Mouse (Mus musculus): Measurements from ENCODE around the gene Clec18a.
"Not testable (repeated sequence)": the region's sequence is repeated elsewhere in the genome, so short reads cannot be mapped to it uniquely, and the experiment has no call there.

Clec18a gene

DNA sequence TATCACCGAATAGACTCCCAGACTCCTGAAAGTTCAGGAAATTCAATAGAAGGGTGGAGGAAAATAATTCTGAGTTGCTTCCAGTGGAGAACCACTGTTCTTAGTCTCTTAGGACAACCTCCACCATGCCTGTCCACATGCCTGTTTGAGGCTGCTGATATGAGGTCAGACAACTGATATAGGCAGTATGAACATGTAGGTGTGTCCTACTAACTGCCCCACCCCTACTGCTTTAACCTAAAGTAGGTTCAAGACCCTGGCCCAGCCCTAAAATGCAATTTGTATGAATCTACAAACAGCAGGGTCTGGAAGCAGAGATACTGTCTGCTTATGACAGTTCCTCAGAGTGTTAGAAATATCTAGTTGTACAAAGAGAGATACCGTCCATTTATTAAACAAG, 36.6 kb downstream of the Clec18a start:
- peak; percentile 39 for DNase-seq

DNA sequence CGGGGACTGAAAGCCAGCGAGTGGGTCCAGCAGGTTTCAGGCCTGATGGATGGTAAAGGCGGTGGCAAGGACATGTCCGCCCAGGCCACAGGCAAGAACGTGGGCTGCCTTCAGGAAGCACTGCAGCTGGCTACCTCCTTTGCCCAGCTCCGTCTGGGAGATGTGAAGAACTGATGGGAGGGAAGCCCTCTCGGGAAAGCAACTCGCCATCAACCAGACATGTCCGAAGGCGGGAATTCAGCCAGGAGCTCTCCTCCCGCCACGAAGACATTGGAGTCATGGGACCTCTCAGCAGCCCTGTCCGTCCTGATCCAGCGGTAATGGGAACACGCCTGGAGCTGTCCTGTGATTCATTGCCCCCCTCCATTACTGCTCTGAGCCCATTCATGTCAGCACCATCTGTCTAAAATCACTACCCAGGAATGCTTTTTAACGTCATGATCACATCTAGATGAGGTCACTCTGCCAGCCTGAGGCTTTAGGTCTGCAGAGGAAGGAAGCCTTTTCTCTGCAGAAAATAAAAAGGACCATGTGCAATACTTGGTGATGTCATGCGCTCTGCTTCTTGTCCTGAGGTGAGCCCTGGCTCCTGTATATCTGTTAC, 37.1 kb downstream of the Clec18a start:
- no peak for DNase-seq

DNA sequence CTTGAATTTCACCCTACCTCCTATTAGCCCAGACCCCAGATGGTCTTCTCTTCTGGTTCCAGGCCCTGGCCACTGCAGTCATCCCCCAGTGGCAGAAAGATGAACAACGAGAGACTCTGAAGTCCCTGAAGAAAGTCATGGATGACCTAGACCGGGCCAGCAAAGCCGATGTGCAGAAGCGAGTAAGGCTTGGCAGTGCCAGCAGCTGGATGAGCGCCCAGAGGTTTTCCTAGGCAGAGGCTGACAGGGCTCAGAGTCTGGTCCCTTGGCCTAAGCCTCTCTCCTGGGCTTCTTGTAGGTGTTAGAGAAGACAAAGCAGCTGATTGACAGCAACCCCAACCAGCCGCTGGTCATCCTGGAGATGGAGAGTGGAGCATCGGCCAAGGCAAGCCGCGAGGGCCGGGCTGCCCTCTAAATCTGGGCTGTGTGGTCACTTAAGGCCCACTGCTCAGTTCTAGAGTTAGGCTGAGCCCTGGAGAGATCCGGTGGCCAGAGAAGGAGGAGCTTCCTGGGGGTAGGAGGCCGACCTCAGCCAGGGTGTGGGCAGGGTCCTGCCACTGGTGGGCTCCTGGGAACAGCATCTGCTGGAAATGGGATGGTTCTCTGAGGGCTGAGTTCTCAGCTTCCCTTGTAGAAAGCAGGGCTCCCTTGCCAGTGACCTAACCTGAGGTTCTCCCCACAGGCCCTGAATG, 38.3 kb downstream of the Clec18a start:
- no peak for DNase-seq

DNA sequence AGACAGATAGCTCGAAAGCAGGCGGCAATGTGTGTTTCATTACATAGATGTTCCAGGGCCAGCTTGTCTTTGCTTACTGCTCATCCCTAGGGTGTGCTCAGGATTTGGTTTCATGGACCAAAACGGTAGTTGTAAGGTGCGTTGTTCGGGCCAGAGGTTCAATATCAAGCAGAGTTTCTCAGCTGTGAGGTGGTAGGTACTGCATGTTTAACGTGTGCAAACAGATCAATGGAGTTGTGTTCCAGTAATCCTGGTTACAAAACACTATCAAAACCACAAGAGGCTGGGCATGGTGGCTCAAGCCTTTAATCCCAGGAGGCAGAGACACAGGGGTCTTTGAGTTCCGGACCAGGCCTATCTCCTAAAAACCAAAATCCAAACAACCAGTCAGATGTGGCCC, 43.1 kb downstream of the Clec18a start:
- DNase-seq: no peak

DNA sequence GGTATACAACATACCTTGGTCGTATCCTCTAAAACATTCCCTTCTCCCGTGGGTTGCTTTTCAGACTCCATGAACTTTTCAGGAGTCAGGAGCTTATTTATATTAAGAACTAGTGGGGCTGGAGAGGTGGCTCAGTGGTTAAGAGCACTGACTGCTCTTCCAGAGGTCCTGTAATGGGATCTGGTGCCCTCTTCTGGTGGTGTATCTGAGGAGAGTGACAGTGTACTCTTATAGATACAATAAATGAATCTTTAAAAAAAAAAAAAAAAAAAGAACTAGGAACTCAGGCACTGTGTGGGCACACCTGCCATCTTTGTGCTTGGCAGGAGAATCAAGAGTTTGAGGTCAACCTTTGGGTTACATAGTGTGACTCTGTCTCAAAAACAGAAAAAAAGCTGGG, 43.5 kb downstream of the Clec18a start:
- DNase-seq: no peak

DNA sequence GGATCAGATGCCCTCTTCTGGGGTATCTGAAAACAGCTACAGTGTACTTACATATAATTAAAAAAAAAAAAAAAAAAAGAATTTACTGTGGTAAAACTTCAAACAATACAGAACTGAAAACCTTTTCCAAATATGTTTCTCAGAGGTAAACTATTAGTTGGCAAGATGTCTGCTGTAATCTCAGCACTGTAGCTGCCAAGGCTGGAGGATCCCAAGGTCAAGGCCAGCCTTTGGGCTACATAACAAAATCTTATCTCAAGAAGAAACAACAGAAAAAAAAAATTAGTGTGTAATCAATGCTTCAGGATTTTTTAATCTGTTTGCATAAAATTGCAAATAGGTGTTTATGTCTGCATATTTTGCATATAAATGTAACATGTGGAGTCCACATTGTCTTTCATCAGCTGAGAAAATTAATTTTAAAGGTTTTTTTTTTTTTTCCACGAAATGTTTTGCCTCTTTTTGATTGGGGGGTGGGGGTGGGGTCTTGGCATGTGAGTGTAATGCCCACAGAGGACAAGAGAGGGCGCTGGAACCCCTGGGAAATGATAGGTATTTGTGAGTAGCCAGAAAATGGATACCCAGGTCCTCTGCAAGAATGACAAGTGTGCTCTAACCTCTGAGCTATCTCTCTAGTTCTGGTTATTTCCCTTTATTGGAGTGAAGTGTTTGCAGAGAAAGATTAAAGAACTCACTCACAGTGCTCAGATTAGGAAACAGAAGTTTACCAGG, 48.1 kb downstream of the Clec18a start:
- DNase-seq: no peak

DNA sequence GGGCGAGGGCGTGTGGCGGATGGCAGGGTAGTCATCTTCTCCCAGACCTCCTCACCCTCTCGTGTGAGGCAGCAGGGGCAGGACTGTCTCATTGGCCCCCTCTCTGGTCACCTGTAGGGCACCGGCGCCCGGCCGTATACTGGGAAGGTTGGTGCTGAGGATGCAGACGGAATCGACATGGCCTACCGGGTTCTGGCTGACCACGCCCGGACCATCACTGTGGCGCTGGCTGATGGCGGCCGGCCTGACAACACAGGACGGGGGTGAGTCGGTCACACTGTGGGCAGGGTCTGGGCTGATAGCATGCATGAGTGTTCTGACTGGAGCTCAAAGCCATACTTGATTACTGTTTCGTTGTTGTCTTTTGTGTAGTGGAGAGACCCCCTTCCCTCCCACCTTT, 49.7 kb downstream of the Clec18a start:
- no peak for DNase-seq

DNA sequence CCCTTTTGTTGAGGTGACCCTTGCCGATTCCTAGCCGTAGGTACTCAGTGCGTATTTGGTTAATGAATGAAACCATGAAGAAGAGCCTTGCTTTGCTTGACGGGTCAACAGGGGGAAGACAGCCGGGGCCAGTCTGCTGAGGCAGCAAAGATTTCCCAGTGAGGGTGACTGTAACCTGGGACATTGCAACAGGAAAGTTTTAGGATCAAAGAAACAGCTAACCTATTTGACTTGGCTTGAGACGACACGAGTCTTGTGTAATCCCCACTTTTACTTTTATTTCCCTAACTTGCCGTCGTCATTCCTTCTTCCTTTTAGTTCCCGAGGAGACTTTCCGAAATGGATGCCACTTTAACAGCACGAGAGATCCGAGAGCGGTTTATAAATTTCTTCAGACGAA, 55.6 kb downstream of the Clec18a start:
- DNase-seq: no peak

DNA sequence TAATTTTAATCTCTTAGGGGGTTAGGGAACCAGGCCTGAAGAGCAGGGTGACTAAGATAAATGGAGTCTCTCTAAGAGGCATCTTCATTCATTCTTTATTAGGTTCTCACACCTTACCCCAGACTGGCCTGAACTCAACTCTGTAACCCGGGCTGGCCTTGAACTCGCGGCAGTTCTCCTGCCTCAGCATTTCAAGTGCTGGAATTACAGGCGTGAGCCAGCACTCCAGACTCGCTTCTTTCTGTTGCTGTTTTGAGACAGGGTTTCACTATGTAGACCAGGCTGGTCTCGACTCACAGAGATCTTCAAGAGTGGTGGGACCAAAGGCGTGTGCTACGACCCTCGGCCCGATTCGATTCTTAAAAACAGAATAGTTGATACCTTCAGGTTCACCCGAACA, 58.0 kb downstream of the Clec18a start:
- DNase-seq: peak; percentile 65

DNA sequence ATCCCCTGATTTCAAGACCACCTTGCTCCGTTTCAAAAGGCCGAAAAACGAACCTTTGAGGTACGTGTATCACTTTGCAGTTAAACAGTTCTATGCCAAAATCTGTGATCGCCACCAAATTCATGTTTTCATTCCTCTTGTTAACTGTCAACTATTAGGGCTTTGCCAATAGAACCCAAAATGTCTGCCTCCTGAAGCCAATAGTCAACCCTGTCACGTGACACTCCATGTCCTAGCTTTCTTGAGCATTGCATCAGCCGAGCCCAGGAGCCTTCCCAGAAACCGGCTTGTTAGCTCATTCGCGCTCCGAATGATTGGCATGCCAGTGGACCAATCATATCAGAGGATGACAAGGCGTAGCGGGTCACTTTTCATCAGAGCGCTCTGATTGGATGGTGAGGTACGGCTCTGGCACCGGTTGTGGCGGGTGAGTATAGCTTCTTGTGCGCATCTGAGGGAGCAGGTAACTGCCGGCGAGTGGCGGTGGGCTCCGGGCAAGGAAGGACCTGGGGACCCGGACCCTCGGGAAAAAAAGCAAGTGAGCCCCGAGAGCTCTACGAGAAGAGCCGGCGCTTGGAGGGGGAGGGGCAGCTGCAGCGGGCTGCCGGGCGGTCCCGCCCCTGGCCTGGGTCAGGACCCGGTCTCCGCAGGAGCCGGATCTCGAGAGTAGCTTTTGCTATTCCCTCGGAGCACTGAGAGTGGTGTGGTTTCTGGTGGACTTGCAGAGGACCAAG, 58.6 kb downstream of the Clec18a start:
- DNase-seq: peak; percentile 100

DNA sequence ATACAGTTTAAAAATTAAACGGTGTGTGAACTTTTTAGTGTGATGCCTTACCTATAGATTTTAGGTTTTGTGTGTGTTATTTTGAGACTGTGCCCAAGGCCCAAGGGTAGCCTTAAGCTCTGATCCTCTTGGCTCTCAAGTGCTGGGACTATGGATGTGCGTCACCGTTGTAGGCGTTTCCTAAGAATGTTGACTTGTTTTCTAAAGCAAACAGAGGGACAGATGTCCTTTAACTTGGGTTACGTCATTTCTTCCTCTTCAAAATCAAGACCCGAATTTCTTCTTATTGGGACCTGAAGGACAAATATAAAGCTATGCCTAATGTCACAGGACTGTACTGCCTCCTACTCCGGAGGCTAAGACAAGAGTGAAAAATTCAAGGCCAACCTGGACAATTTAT, 59.3 kb downstream of the Clec18a start, which contains the start of gene Aars:
Gene Aars, plus strand, starts transcription at position 229 of the 400 bp plus-strand sequence.
- DNase-seq: no peak

DNA sequence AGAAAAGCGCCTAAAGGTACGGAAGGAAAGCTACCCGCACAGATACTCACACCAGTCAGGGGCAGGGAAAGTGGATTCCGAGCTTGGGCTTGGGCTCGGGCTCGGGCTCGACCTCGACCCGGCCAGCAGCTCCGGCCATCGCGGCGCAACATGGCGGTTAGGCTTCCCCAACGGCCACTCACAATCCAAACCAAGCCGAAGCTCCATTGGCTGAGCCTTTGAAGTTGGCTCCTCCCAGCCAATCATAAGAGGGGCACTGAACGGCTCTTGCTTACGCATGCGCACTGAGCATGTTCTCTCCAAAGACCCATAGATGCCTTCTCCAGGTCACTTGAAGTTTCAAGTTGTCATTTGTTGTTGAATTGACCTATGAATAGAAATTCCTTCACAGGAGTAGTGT, 60.7 kb downstream of the Clec18a start, which contains the start of gene Ddx19b:
Gene Ddx19b, minus strand, starts transcription at position 180 of the 400 bp plus-strand sequence.
- DNase-seq: no peak

DNA sequence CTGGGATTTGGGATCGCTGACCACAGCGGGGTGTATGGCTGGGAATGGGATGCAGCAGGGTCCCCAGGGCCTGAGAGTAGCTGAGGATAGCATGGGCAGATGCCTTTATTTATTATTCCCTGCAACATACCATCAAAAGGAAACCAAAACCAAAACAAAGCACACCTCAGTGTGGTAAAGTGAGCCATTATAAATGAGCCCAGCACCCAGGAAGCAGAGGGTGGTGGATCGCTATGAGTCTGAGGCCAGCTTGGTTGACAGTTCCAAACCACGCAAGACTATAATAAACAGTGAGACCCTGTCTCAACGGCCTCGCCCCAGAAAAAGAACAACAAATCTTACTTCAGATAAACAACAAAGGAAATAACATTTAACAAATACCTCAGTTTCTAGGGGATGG, 62.2 kb downstream of the Clec18a start:
- no peak for DNase-seq

DNA sequence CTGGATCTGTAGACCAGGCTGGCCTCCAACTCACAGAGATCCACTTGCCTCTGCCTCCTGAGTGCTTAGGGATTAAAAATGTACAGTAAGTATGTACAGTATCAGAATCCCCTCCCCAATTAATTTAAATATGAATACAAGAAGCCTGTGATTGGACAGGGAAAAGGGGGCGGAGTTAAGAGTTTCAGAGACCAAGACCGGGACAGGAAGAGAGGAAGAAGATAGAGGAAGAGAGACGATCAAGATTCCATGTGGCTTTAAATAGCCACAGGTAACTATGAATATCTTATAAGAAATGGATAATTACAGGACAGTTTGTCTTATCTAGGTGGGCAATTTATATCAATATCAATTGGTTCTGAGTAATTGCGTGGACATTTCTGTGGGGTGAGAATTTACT, 62.6 kb downstream of the Clec18a start:
- DNase-seq: no peak

DNA sequence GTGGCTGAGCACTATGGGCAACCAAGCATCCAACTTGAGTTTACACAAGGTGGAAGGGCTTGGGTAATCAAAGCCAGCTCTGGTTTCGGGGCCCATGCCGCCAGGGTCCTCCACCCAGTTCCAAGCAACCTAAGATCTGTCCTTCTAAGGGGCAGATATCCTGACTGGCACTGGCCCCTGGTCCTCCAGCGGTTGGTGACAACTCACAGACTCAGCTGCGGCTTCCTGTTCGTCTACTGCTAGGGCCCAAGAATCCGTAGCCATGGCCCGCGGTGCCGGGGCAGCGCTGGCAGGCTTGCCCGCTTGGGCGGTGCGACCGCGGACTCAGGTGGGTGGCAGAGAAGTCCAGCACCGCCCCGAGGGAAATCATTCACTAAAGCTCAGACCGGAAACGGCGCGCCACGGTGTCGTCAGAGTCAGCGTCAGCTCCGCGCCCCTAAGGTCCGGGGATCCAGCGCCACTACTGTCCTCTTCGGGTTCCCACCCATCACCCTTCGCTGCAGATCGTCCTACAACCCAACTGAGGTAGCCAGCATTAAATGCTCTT, 64.8 kb downstream of the Clec18a start:
- DNase-seq: peak; percentile 86

DNA sequence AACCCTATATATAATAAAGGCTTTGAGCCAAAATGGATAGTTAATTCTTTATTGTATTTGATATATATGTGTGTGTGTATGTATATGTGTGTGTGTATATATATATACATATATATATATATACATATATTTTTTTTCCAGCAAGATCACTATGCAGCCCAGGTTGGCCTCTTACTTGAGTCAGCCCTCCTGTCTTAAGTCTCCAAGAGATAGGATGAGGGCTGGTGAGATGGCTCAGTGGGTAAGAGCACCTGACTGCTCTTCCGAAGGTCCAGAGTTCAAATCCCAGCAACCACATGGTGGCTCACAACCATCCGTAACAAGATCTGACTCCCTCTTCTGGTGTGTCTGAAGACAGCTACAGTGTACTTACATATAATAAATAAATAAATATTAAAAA, 65.6 kb downstream of the Clec18a start:
- not testable (repeated sequence) for DNase-seq

DNA sequence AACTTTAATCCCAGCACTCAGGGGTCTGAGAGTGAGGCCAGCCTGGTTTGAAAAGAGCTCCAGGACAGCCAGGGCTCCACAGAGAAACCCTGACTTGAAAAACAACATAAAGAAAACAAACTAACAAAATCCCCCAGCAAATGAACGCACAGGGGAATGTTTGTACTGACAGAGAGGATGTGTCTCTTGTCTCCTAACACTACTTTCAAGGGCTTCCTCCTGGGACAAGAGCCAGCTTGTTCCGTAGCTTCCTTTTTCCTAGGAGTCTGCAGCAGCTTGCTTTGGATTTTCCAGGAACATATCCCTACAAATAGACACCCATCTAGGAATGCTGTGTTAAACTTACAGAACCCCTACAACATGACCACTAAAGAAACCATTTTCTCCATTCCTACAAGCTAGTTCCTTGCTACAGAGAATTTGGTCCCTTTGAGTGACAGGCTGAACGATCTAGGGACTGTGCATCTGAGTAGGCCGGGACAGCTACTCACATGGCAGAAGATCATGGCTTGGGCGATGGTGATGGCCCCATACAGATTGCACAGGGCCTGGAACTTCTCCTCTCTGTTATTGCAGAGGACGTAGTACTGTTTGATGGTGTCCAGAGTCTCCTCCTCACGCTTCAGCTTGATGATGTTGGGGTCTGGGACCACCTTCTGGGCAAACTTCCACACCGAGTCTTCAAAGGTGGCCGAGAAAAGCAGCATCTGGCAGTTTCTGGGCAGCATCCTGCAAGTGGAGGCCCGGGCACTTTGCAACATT, 81.8 kb downstream of the Clec18a start:
- not testable (repeated sequence) for DNase-seq
